Mouse (Mus musculus) liver, embryonic 13.5 days (tissue): ENCODE results near the gene Fus. TPM values are rescaled to one million over a fixed set of nuclear protein-coding genes. Genes with fewer than 3 reads are reported as not detected.

Experiments
- ATAC-seq: fragments of 200-750 bp; cut with Nextera tagmentation; 2 replicates; pipeline ENCODE4 v1.8.0; 2017; ENCODE audit warnings: low read depth, mild to moderate bottlenecking, moderate number of reproducible peaks, moderate library complexity
- DNase-seq: peaks from one replicate; pipeline ENCODE4 v3.0.0; 2022
- H3K27ac ChIP-seq: fragments of 300-500 bp; sonication (generic); 2 replicates; pipeline ENCODE4 v1.5.1; 2015; ENCODE audit warnings: moderate library complexity, mild to moderate bottlenecking, inconsistent platforms
- H3K27me3 ChIP-seq: fragments of 300-500 bp; sonication (generic); 2 replicates; pipeline ENCODE4 v1.6.1; 2015; ENCODE audit warnings: mild to moderate bottlenecking, inconsistent platforms
- H3K36me3 ChIP-seq: fragments of 300-500 bp; sonication (generic); 2 replicates; pipeline ENCODE4 v1.6.1; 2015; ENCODE audit warnings: mild to moderate bottlenecking, inconsistent platforms
- H3K4me1 ChIP-seq: fragments of 300-500 bp; sonication (generic); replicated peaks from 2 replicates; pipeline ENCODE4 v1.6.1; 2015; ENCODE audit warnings: inconsistent platforms
- H3K4me2 ChIP-seq: fragments of 300-500 bp; sonication (generic); 2 replicates; pipeline ENCODE4 v1.6.1; 2015; ENCODE audit warnings: inconsistent platforms, mild to moderate bottlenecking, moderate library complexity
- H3K4me3 ChIP-seq: fragments of 300-500 bp; sonication (generic); replicated peaks from 2 replicates; pipeline ENCODE4 v1.5.1; 2015; ENCODE audit warnings: mild to moderate bottlenecking, inconsistent platforms
- H3K9ac ChIP-seq: fragments of 300-500 bp; sonication (generic); 2 replicates; pipeline ENCODE4 v1.6.1; 2015; ENCODE audit warnings: mild to moderate bottlenecking, inconsistent platforms
- H3K9me3 ChIP-seq: fragments of 300-500 bp; sonication (generic); replicated peaks from 2 replicates; pipeline ENCODE4 v1.6.1; 2016; ENCODE audit warnings: inconsistent platforms
- WGBS: fragments of 180-500 bp; shearing (Covaris S2); methylation state at CpG from one replicate; pipeline ENCODE4 v1.1.7; 2015; ENCODE audit not compliant: insufficient replicate concordance; 5-methylcytosine and 5-hydroxymethylcytosine counted together
- polyA plus RNA-seq: library from polyadenylated mRNA; unstranded; fragments of >200 nt; fragmentation: Nextera tagmentation; extraction: Ambion mirVana; gene quantifications from 2 replicates; pipeline ENCODE4 v1.2.1, GENCODE M21; 2015

The Fus gene
- polyA plus RNA-seq, 1 experiment from 2014 or later, result 160 TPM

GRCm38 (mm10) chr7:127992488-127993340 lies 25.5 kb downstream of the Fus start:
- ATAC-seq (peak; percentile 69), DNase-seq (no peak)
- Histone ChIP-seq H3K9ac (peak overlapping the region; percentile 71), H3K27ac (peak overlapping the region; percentile 69), H3K36me3 (peaks cover 28% of the 10 kb centered on the region), H3K4me1 (peaks cover 43% of the 10 kb centered on the region), H3K4me3 (peak overlapping the region; percentile 60), H3K4me2 (peak overlapping the region; percentile 78), H3K27me3 (no peaks in the 10 kb centered on the region), H3K9me3 (no peaks in the 10 kb centered on the region)
- WGBS, result 23% methylated on average over 5 of the region's 5 CpGs

GRCm38 (mm10) chr7:127993341-127993977 lies 26.2 kb downstream of the Fus start, which contains the start of gene Pycard:
Gene Pycard, minus strand, starts transcription at chr7:127993867.
- H3K9ac ChIP-seq, result peak within 1 kb of the TSS; percentile 71
- H3K9me3 ChIP-seq, result no peaks in the 10 kb centered on the region
- H3K36me3 ChIP-seq, result peaks cover 21% of the 10 kb centered on the region
- H3K4me1 ChIP-seq, result peaks cover 43% of the 10 kb centered on the region
- no peak for DNase-seq
- H3K4me2 ChIP-seq, result peak within 1 kb of the TSS; percentile 78
- ATAC-seq, result peak; percentile 75
- H3K27ac ChIP-seq, result peak within 1 kb of the TSS; percentile 69
- WGBS, result 5% methylated on average over 18 of the region's 18 CpGs
- H3K27me3 ChIP-seq, result no peaks in the 10 kb centered on the region
- H3K4me3 ChIP-seq, result peak within 1 kb of the TSS; percentile 60

GRCm38 (mm10) chr7:127999436-127999835 lies 32.2 kb downstream of the Fus start:
- Histone ChIP-seq H3K4me2 (no peak overlapping the region), H3K27me3 (peaks cover 5% of the 10 kb centered on the region; the same call in 1 of the 2 replicates), H3K4me3 (no peak overlapping the region), H3K36me3 (no peaks in the 10 kb centered on the region), H3K4me1 (peaks cover 9% of the 10 kb centered on the region; the same call in 1 of the 2 replicates), H3K9ac (no peak overlapping the region), H3K27ac (no peak overlapping the region), H3K9me3 (no peaks in the 10 kb centered on the region)
- no peak for ATAC-seq
- 51% methylated on average over 1 of the region's 1 CpGs for WGBS
- DNase-seq, result no peak

GRCm38 (mm10) chr7:128000068-128000950 lies 33.1 kb downstream of the Fus start:
- Histone ChIP-seq H3K9me3 (no peaks in the 10 kb centered on the region), H3K27me3 (peaks cover 11% of the 10 kb centered on the region; the same call in 1 of the 2 replicates), H3K4me3 (no peak overlapping the region), H3K9ac (no peak overlapping the region), H3K4me2 (no peak overlapping the region), H3K4me1 (0 out of 2 replicates have a peak, but pooled peaks cover 11% of the 10 kb centered on the region), H3K36me3 (no peaks in the 10 kb centered on the region), H3K27ac (no peak overlapping the region)
- 49% methylated on average over 1 of the region's 1 CpGs for whole genome bisulfite sequencing
- DNase-seq (no peak), ATAC-seq (no peak)

- 0 out of 2 replicates have a peak, but pooled peaks cover 11% of the 10 kb centered on the region for H3K4me1 ChIP-seq
- no peak overlapping the region for H3K9ac ChIP-seq
- H3K9me3 ChIP-seq, result no peaks in the 10 kb centered on the region
- 64% methylated on average over 6 of the region's 6 CpGs for WGBS
- H3K36me3 ChIP-seq, result no peaks in the 10 kb centered on the region
- H3K27ac ChIP-seq, result no peak overlapping the region
- peaks cover 13% of the 10 kb centered on the region; the same call in 1 of the 2 replicates for H3K27me3 ChIP-seq
- DNase-seq, result no peak
- H3K4me2 ChIP-seq, result no peak overlapping the region
- no peak overlapping the region for H3K4me3 ChIP-seq
- ATAC-seq, result no peak
Observed at GRCm38 (mm10) chr7:128003098-128003497, 35.8 kb downstream of the Fus start.

GRCm38 (mm10) chr7:128003688-128004087 lies 36.4 kb downstream of the Fus start, which contains the start of gene Trim72:
Gene Trim72, plus strand, starts transcription at chr7:128003949.
- no peaks in the 10 kb centered on the region for H3K9me3 ChIP-seq
- H3K4me3 ChIP-seq, result no peak within 1 kb of the TSS
- 0 out of 2 replicates have a peak within 1 kb of the TSS, but pooled peaks have one; percentile 10 for H3K4me2 ChIP-seq
- H3K36me3 ChIP-seq, result no peaks in the 10 kb centered on the region
- no peak within 1 kb of the TSS for H3K27ac ChIP-seq
- no peak within 1 kb of the TSS for H3K9ac ChIP-seq
- ATAC-seq (no peak), DNase-seq (no peak)
- 0 out of 2 replicates have a peak, but pooled peaks cover 11% of the 10 kb centered on the region for H3K4me1 ChIP-seq
- WGBS, result 71% methylated on average over 2 of the region's 2 CpGs
- H3K27me3 ChIP-seq, result peaks cover 13% of the 10 kb centered on the region; the same call in 1 of the 2 replicates

- Histone ChIP-seq H3K4me3 (no peak overlapping the region), H3K4me1 (0 out of 2 replicates have a peak, but pooled peaks cover 11% of the 10 kb centered on the region), H3K9ac (no peak overlapping the region), H3K36me3 (no peaks in the 10 kb centered on the region), H3K27me3 (peaks cover 13% of the 10 kb centered on the region; the same call in 1 of the 2 replicates), H3K9me3 (no peaks in the 10 kb centered on the region), H3K27ac (no peak overlapping the region), H3K4me2 (no peak overlapping the region)
- WGBS, result 42% methylated on average over 5 of the region's 5 CpGs
- DNase-seq (no peak), ATAC-seq (no peak)
Observed at GRCm38 (mm10) chr7:128004150-128004486, 36.9 kb downstream of the Fus start.

GRCm38 (mm10) chr7:128004487-128005362 lies 37.5 kb downstream of the Fus start:
- H3K4me1 ChIP-seq, result 0 out of 2 replicates have a peak, but pooled peaks cover 11% of the 10 kb centered on the region
- 0 out of 2 replicates have a peak overlapping the region, but pooled peaks have one; percentile 10 for H3K4me2 ChIP-seq
- no peaks in the 10 kb centered on the region for H3K9me3 ChIP-seq
- 54% methylated on average over 35 of the region's 35 CpGs for WGBS
- no peak overlapping the region for H3K9ac ChIP-seq
- no peak overlapping the region for H3K4me3 ChIP-seq
- no peak for DNase-seq
- no peak overlapping the region for H3K27ac ChIP-seq
- no peak for ATAC-seq
- no peaks in the 10 kb centered on the region for H3K36me3 ChIP-seq
- H3K27me3 ChIP-seq, result peaks cover 13% of the 10 kb centered on the region; the same call in 1 of the 2 replicates

GRCm38 (mm10) chr7:128006193-128006592 lies 38.9 kb downstream of the Fus start:
- no peak for DNase-seq
- peaks cover 13% of the 10 kb centered on the region; the same call in 1 of the 2 replicates for H3K27me3 ChIP-seq
- H3K27ac ChIP-seq, result no peak overlapping the region
- peaks cover 6% of the 10 kb centered on the region; the same call in 1 of the 2 replicates for H3K4me1 ChIP-seq
- ATAC-seq, result no peak
- no peak overlapping the region for H3K4me2 ChIP-seq
- H3K9ac ChIP-seq, result no peak overlapping the region
- H3K9me3 ChIP-seq, result no peaks in the 10 kb centered on the region
- no peak overlapping the region for H3K4me3 ChIP-seq
- WGBS, result 58% methylated on average over 7 of the region's 7 CpGs
- no peaks in the 10 kb centered on the region for H3K36me3 ChIP-seq
